Mouse (Mus musculus) cortical plate, adult 2 months (tissue): Measurements from ENCODE around the gene Rpsa.

Experiments used
- CTCF ChIP-seq: fragments of 200-500 bp; IDR thresholded peaks from 2 replicates; pipeline ENCODE4 v1.5.1; 2011; ENCODE audit warnings: mild to moderate bottlenecking, control low read depth, low read length; ENCODE audit not compliant: insufficient read depth; ENCODE audit errors: extremely low read depth
- POLR2A ChIP-seq: fragments of 200-500 bp; IDR thresholded peaks from 2 replicates; pipeline ENCODE4 v1.6.1; 2011; ENCODE audit warnings: mild to moderate bottlenecking, low read length, control low read depth; ENCODE audit not compliant: insufficient read depth; ENCODE audit errors: extremely low read depth

DNA sequence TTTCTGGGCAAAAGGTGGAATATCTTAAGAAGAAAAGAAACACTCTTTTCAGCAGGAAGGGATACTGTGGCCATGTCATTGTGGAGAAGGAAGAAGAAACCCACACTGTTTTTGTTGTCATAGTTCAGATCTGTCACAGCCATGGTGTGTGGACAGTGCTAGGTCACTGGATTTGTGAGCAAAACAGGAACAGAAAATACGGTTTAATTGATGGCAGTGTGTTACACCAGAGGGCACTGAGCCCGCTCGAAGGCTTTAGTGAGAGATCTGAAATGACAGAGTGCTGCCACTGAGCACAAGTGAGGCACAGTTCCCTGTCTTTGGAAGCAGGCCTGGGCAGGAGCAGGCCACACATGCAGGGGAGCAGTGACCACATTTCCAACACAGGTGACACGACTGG, 9.3 kb upstream of the Rpsa start:
- TF ChIP-seq CTCF (no peak), POLR2A (no peak)
